Mouse (Mus musculus) myocyte (in vitro differentiated cells): Measurements from ENCODE around the gene Qsox2. TPM values are rescaled to one million over a fixed set of nuclear protein-coding genes. Genes with fewer than 3 reads are reported as not detected.

Experiments used
- H3K27me3 ChIP-seq: one replicate; pipeline ENCODE4 v1.6.1; 2011; ENCODE audit not compliant: control insufficient read depth, insufficient read depth, insufficient read length
- H3K36me3 ChIP-seq: one replicate; pipeline ENCODE4 v1.6.1; 2011; ENCODE audit not compliant: control insufficient read depth, insufficient read depth
- H3K4me2 ChIP-seq: one replicate; pipeline ENCODE4 v1.6.1; 2011; ENCODE audit warnings: low read depth, control low read depth
- H3K4me3 ChIP-seq: one replicate; pipeline ENCODE4 v1.5.1; 2011; ENCODE audit warnings: mild to moderate bottlenecking, control low read depth, moderate library complexity
- H3K79me2 ChIP-seq: one replicate; pipeline ENCODE4 v1.6.1; 2011; ENCODE audit not compliant: control insufficient read depth, insufficient read depth
- H3ac ChIP-seq: one replicate; pipeline ENCODE4 v1.6.1; 2011; ENCODE audit not compliant: control insufficient read depth, insufficient read length
- MAX ChIP-seq: IDR thresholded peaks from one replicate; pipeline ENCODE4 v1.6.1; 2011; ENCODE audit warnings: low read depth, mild to moderate bottlenecking, control low read depth
- MYOD1 ChIP-seq, 3 experiments: IDR thresholded peaks; one replicate each; pipeline ENCODE4 v1.6.1; 2011; ENCODE audit warnings: control low read depth in 2 of 3, low read depth in 2 of 3, mild to moderate bottlenecking in 2 of 3, moderate library complexity in 1 of 3; ENCODE audit not compliant: insufficient read length in 2 of 3, control insufficient read depth in 1 of 3
- MYOG ChIP-seq, 3 experiments: IDR thresholded peaks; one replicate each; pipeline ENCODE4 v1.6.1; 2011; ENCODE audit warnings: control low read depth in 2 of 3, low read depth in 2 of 3, mild to moderate bottlenecking in 2 of 3; ENCODE audit not compliant: insufficient read length in 2 of 3, control insufficient read depth in 1 of 3, insufficient read depth in 1 of 3
- POLR2A ChIP-seq: IDR thresholded peaks from one replicate; pipeline ENCODE4 v1.6.1; 2011; ENCODE audit warnings: low read depth, mild to moderate bottlenecking, control low read depth, moderate library complexity; ENCODE audit not compliant: insufficient read length
- POLR2AphosphoS2 ChIP-seq: IDR thresholded peaks from one replicate; pipeline ENCODE4 v1.6.1; 2011; ENCODE audit warnings: low read depth, control low read depth; ENCODE audit not compliant: insufficient read length
- SRF ChIP-seq: IDR thresholded peaks from one replicate; pipeline ENCODE4 v1.6.1; 2011; ENCODE audit warnings: low read depth; ENCODE audit not compliant: control insufficient read depth, insufficient read length
- TCF12 ChIP-seq: IDR thresholded peaks from one replicate; pipeline ENCODE4 v1.6.1; 2011; ENCODE audit warnings: mild to moderate bottlenecking, control low read depth; ENCODE audit not compliant: poor library complexity, insufficient read depth, severe bottlenecking
- TCF3 ChIP-seq: IDR thresholded peaks from one replicate; pipeline ENCODE4 v1.6.1; 2011; ENCODE audit warnings: low read depth, control low read depth; ENCODE audit not compliant: insufficient read length
- polyA plus RNA-seq: library from polyadenylated mRNA; unstranded; fragments of >200 nt; fragmentation: generic; extraction: Trizol; gene quantifications from one replicate; pipeline ENCODE4 v1.2.1, GENCODE M21; 2012; ENCODE audit warnings: missing spikeins

Qsox2 gene
- polyA plus RNA-seq, 1 experiment, result 13.7 TPM

- no peak for TF ChIP-seq POLR2A
- TF ChIP-seq POLR2AphosphoS2, result no peak
- TF ChIP-seq TCF12, result no peak
- TF ChIP-seq MYOD1 (IDR thresholded peaks at IDR 0.05; ENCODE audit: control insufficient read depth in 1 of 3, insufficient read length in 2 of 3, low read depth in 2 of 3), result no peak
- TF ChIP-seq MAX, result no peak
- no peak for TF ChIP-seq SRF
- no peak for TF ChIP-seq TCF3
- TF ChIP-seq MYOG (IDR thresholded peaks at IDR 0.05; ENCODE audit: control insufficient read depth in 1 of 3, insufficient read depth in 1 of 3, insufficient read length in 2 of 3, low read depth in 2 of 3), result no peak
- Histone ChIP-seq H3K27me3 (peaks cover 62% of the 10 kb centered on the region), H3K4me3 (no peak overlapping the region), H3ac (no peak overlapping the region), H3K79me2 (no peaks in the 10 kb centered on the region), H3K36me3 (no peaks in the 10 kb centered on the region), H3K4me2 (no peak overlapping the region)
Measured at GRCm38 (mm10) chr2:26166890-26167289, 70.4 kb downstream of the Qsox2 start.

Other genes with a start within 250 kb of the Qsox2 start
- gene Ubac1, start 215.8 kb downstream of the Qsox2 start, polyA plus RNA-seq, result 128 TPM
- 15.0 TPM for gene Nacc2, start 114.3 kb downstream of the Qsox2 start, polyA plus RNA-seq
- gene Lhx3, start 29.2 kb downstream of the Qsox2 start, polyA plus RNA-seq, result not detected
- 0.01 TPM for gene Ccdc187, start 57.0 kb upstream of the Qsox2 start, polyA plus RNA-seq
- 11.7 TPM for gene Gpsm1, start 78.0 kb upstream of the Qsox2 start, polyA plus RNA-seq
- 28.4 TPM for gene Dnlz, start 114.6 kb upstream of the Qsox2 start, polyA plus RNA-seq
- gene Card9, start 123.4 kb upstream of the Qsox2 start, polyA plus RNA-seq, result 0.84 TPM
- 11.0 TPM for gene Snapc4, start 143.1 kb upstream of the Qsox2 start, polyA plus RNA-seq
- 50.8 TPM for gene Entr1, start 151.8 kb upstream of the Qsox2 start, polyA plus RNA-seq
- gene Pmpca, start 151.8 kb upstream of the Qsox2 start, polyA plus RNA-seq, result 111 TPM
- 9.3 TPM for gene Inpp5e, start 171.7 kb upstream of the Qsox2 start, polyA plus RNA-seq
- 31.4 TPM for gene Sec16a, start 207.7 kb upstream of the Qsox2 start, polyA plus RNA-seq